Mouse (Mus musculus): ENCODE data around the gene Tcf7l2. TPM values are rescaled to one million over a fixed set of nuclear protein-coding genes. Genes with fewer than 3 reads are reported as not detected.

The Tcf7l2 gene
- polyA plus RNA-seq, 1 experiment from 2014 or later, result 39.5 TPM

DNA sequence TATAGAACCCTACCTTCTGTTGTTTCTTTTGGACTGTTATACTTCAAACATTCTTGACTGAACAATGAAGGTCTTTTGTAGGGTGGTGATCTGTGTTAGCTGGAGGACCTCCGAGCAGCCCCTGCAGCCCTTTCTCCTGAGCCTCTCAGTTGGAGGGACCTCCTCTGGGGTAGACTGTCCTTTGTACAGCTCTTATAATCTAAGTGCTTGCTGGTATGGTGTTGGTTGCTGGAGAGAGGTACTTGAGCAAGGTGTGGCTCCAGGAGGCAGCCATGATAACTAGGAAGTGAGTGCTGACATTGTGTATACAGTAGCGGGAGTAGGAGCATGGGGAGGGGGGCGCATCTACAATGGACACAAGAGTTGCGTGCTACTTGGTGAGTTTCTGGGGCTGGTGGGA is 58.4 kb downstream of the Tcf7l2 start:
- WGBS, result 97% methylated on average over 4 of the region's 4 CpGs
- Histone ChIP-seq H3K36me3 (no peaks in the 10 kb centered on the region), H3K27me3 (replicated peaks) (no peaks in the 10 kb centered on the region), H3K4me1 (no peaks in the 10 kb centered on the region), H3K4me2 (replicated peaks) (no peak overlapping the region), H3K9me3 (no peaks in the 10 kb centered on the region), H3K9ac (no peak overlapping the region), H3K27ac (no peak overlapping the region), H3K4me3 (no peak overlapping the region)
- ATAC-seq (ENCODE audit: low FRiP score, low read depth), result no peak

- no peaks in the 10 kb centered on the region for H3K36me3 ChIP-seq
- no peaks in the 10 kb centered on the region for H3K27me3 ChIP-seq (replicated peaks)
- 83% methylated on average over 1 of the region's 1 CpGs for WGBS
- no peak overlapping the region for H3K4me2 ChIP-seq (replicated peaks)
- H3K9me3 ChIP-seq, result no peaks in the 10 kb centered on the region
- ATAC-seq (ENCODE audit: low FRiP score, low read depth), result no peak
- H3K9ac ChIP-seq, result no peak overlapping the region
- no peak overlapping the region for H3K4me3 ChIP-seq
- peaks cover 16% of the 10 kb centered on the region for H3K4me1 ChIP-seq
- no peak overlapping the region for H3K27ac ChIP-seq
These were observed 61.5 kb downstream of the Tcf7l2 start for GRCm38 (mm10) chr19:55803121-55803520.

- WGBS, result 80% methylated on average over 12 of the region's 12 CpGs
These were observed 62.2 kb downstream of the Tcf7l2 start for GRCm38 (mm10) chr19:55803797-55804196.

DNA sequence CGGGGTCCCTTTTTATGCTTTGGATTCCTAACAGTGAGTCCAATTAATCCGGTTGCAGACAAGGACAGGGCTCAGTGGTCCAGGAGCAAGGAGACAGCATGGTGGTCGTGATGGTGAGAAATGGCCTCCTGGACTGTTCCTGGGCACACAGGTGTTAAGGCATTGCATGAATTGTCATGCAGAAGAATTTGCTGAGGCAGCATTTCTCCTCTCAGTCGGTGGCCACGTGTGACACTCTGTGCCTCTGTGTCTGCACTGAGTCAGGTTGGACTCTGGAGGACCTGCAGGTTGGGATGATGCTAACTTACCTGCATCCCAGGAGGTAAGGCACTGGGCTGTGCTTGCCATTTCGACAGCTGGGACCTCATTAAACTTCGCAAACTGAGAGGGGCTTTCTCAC is 63.2 kb downstream of the Tcf7l2 start:
- 83% methylated on average over 7 of the region's 7 CpGs for WGBS
- ATAC-seq (ENCODE audit: low FRiP score, low read depth), result no peak
- H3K4me1 ChIP-seq, result peaks cover 16% of the 10 kb centered on the region

More at GRCm38 (mm10) chr19:55803797-55804196, 62.2 kb downstream of the Tcf7l2 start:
- Histone ChIP-seq H3K4me2 (replicated peaks) (no peak overlapping the region), H3K9me3 (no peaks in the 10 kb centered on the region), H3K27me3 (replicated peaks) (no peaks in the 10 kb centered on the region), H3K9ac (no peak overlapping the region), H3K27ac (no peak overlapping the region), H3K36me3 (no peaks in the 10 kb centered on the region), H3K4me3 (no peak overlapping the region), H3K4me1 (peaks cover 16% of the 10 kb centered on the region)
- ATAC-seq (ENCODE audit: low FRiP score, low read depth), result no peak

GRCm38 (mm10) chr19:55806434-55807193 is 65.0 kb downstream of the Tcf7l2 start:
- no peaks in the 10 kb centered on the region for H3K27me3 ChIP-seq (replicated peaks)
- no peaks in the 10 kb centered on the region for H3K36me3 ChIP-seq
- H3K9me3 ChIP-seq, result no peaks in the 10 kb centered on the region
- no peak overlapping the region for H3K9ac ChIP-seq
- no peak overlapping the region for H3K4me3 ChIP-seq
- no peak for ATAC-seq (ENCODE audit: low FRiP score, low read depth)
- 0 out of 2 replicates have a peak overlapping the region, but pooled peaks have one; percentile 1 for H3K4me2 ChIP-seq (replicated peaks)
- H3K27ac ChIP-seq, result no peak overlapping the region
- peaks cover 16% of the 10 kb centered on the region for H3K4me1 ChIP-seq
- WGBS, result 57% methylated on average over 12 of the region's 12 CpGs

More for the DNA sequence above, 63.2 kb downstream of the Tcf7l2 start:
- Histone ChIP-seq H3K27me3 (replicated peaks) (no peaks in the 10 kb centered on the region), H3K4me2 (replicated peaks) (no peak overlapping the region), H3K9ac (no peak overlapping the region), H3K36me3 (no peaks in the 10 kb centered on the region), H3K9me3 (no peaks in the 10 kb centered on the region), H3K4me3 (no peak overlapping the region), H3K27ac (no peak overlapping the region)

DNA sequence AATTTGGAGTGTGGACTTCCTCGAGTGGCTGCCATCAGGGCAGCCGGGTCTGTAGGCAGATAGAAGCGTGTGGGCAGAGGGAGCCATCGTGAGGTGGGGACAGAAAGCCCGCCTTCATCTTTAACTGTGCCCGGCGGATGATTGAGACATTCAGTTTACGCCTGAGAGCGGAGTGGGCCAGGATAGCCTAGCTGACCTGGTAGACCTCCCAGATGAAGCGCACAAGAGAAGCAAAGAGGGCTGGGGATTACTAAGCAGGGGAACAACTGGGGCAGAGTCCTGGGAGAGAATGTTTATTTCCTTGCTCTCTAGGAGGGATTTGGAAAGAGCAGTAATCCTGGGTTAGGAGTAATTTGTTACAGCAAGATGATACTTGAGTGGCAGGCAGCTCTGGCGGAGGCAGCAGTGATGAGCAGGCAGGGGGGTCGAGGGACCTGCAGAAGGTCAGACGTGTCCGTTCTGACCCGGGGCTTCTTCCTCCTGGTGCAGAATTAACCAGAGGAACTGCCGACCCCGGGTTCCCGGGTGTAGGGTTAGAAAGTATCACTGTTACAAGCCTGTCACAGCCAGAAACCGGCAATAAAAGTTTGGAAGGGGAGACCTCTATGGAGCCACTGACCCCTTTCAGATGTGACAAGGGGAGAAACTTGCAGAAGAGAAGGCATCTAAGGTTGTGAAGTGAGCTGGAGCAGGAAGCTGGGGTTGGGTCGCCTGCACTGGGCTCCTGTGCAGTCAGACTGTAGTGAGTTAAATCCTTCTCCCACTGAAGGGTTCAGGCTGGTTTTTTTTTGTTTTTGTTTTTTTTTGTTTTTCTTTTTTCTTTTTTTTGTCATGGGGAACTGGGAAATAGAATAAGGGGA is 65.8 kb downstream of the Tcf7l2 start:
- Histone ChIP-seq H3K4me3 (no peak overlapping the region), H3K9me3 (no peaks in the 10 kb centered on the region), H3K27me3 (replicated peaks) (no peaks in the 10 kb centered on the region), H3K4me2 (replicated peaks) (0 out of 2 replicates have a peak overlapping the region, but pooled peaks have one; percentile 1), H3K9ac (no peak overlapping the region), H3K36me3 (no peaks in the 10 kb centered on the region), H3K4me1 (peaks cover 16% of the 10 kb centered on the region), H3K27ac (no peak overlapping the region)
- no peak for ATAC-seq (ENCODE audit: low FRiP score, low read depth)
- WGBS, result 29% methylated on average over 20 of the region's 20 CpGs

GRCm38 (mm10) chr19:55808304-55808703 is 66.7 kb downstream of the Tcf7l2 start:
- WGBS, result 89% methylated on average over 2 of the region's 2 CpGs
- Histone ChIP-seq H3K27me3 (replicated peaks) (no peaks in the 10 kb centered on the region), H3K27ac (no peak overlapping the region), H3K4me1 (peaks cover 16% of the 10 kb centered on the region), H3K9ac (no peak overlapping the region), H3K9me3 (no peaks in the 10 kb centered on the region), H3K4me3 (no peak overlapping the region), H3K36me3 (no peaks in the 10 kb centered on the region), H3K4me2 (replicated peaks) (no peak overlapping the region)
- ATAC-seq (ENCODE audit: low FRiP score, low read depth), result no peak

DNA sequence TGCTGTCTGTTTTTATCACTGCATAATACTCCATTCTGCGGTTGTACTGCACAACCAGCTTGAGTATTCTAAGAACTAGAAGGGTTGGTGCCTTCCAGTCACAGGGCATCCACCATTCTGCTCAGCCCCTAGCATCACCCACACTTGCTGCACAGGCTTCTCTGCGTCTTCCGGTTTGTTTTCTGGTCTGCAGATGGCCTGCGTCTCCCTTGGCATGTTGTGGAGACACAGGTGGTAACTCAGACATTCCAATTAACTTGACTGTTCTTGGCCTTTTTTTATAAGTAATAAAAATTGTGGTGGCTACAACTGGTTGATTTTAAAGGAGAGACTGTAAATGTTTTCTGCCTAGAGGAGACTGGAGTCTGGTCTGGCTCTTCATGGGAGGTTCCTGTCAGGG is 67.9 kb downstream of the Tcf7l2 start:
- peaks cover 17% of the 10 kb centered on the region for H3K4me1 ChIP-seq
- H3K9ac ChIP-seq, result no peak overlapping the region
- H3K4me2 ChIP-seq (replicated peaks), result no peak overlapping the region
- ATAC-seq (ENCODE audit: low FRiP score, low read depth), result no peak
- H3K27me3 ChIP-seq (replicated peaks), result no peaks in the 10 kb centered on the region
- no peak overlapping the region for H3K4me3 ChIP-seq
- no peaks in the 10 kb centered on the region for H3K9me3 ChIP-seq
- no peaks in the 10 kb centered on the region for H3K36me3 ChIP-seq
- no peak overlapping the region for H3K27ac ChIP-seq
- WGBS, result 94% methylated on average over 4 of the region's 4 CpGs

DNA sequence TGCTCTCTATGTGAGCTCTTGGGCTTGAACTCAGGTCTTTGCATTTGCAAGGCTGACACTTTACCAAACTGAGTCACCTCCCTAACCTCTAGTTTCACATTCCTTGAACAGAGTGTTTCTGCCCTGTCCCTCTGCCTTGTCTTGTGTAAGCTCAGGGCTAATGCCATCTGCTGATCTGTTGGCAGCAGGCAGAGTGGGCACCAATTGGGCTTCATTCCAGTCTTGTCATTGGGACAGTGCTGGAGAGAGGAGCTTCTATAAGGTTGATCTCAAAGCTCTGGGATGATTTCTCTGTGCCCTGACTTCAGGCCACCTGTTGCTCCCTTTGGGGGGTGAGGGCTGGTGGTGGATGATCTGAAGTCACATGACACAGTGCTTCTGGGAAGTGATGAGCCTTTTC is 70.6 kb downstream of the Tcf7l2 start:
- Histone ChIP-seq H3K36me3 (no peaks in the 10 kb centered on the region), H3K9ac (no peak overlapping the region), H3K4me2 (replicated peaks) (no peak overlapping the region), H3K4me3 (no peak overlapping the region), H3K27me3 (replicated peaks) (no peaks in the 10 kb centered on the region), H3K27ac (no peak overlapping the region), H3K9me3 (no peaks in the 10 kb centered on the region), H3K4me1 (peaks cover 13% of the 10 kb centered on the region)
- no peak for ATAC-seq (ENCODE audit: low FRiP score, low read depth)

GRCm38 (mm10) chr19:55815010-55815790 is 73.6 kb downstream of the Tcf7l2 start:
- no peak overlapping the region for H3K9ac ChIP-seq
- peaks cover 8% of the 10 kb centered on the region; the same call in 1 of the 2 replicates for H3K4me1 ChIP-seq
- H3K36me3 ChIP-seq, result no peaks in the 10 kb centered on the region
- no peak overlapping the region; the same call in 1 of the 2 replicates for H3K4me2 ChIP-seq (replicated peaks)
- no peak for ATAC-seq (ENCODE audit: low FRiP score, low read depth)
- no peak overlapping the region for H3K27ac ChIP-seq
- no peaks in the 10 kb centered on the region for H3K9me3 ChIP-seq
- H3K4me3 ChIP-seq, result no peak overlapping the region
- no peaks in the 10 kb centered on the region for H3K27me3 ChIP-seq (replicated peaks)
- 60% methylated on average over 15 of the region's 15 CpGs for WGBS

DNA sequence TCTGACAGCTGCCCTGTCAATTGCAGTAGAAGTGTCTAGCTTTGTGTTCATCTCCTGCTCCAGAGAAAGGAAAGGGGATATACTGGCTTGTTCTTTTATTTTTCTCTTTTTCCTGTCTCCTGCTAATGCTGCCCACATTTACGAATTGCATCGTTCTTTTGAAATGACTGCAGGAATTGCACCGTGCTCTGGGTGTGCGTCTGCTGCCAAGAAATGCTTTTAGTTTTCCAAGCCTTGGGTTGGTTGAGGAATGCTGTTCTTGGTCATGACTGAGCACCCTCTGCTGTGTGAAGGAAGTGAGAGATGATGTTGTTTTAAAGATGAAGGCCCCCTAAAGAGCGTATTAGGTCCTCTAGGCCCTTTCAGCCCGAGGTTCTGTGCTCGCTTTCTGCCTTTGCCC is 75.4 kb downstream of the Tcf7l2 start:
- H3K9ac ChIP-seq, result no peak overlapping the region
- 87% methylated on average over 7 of the region's 7 CpGs for WGBS

DNA sequence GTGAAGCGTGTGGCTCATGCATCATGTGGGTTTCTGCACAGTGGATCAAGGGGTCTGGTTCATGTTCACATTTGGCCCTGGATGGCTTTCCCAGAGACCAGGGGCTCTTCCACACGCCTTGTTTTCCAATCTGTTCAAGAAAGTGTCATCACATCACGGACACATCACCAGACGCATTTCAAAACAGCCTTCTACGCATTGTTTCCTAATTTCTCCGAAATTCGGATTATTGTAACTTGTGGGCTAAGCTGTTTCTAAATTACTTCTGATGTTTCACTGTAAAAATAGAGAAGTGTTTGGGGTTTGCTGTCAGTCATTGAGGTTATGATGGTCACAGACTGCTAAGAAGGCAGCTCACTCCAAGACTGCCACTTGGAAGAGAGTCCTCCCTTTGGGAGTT is 78.6 kb downstream of the Tcf7l2 start:
- Histone ChIP-seq H3K9ac (no peak overlapping the region), H3K4me3 (no peak overlapping the region), H3K36me3 (no peaks in the 10 kb centered on the region), H3K9me3 (no peaks in the 10 kb centered on the region), H3K27ac (no peak overlapping the region), H3K27me3 (replicated peaks) (no peaks in the 10 kb centered on the region), H3K4me2 (replicated peaks) (no peak overlapping the region), H3K4me1 (0 out of 2 replicates have a peak, but pooled peaks cover 2% of the 10 kb centered on the region)
- no peak for ATAC-seq (ENCODE audit: low FRiP score, low read depth)
- WGBS, result 94% methylated on average over 7 of the region's 7 CpGs

More for the DNA sequence above, 75.4 kb downstream of the Tcf7l2 start:
- no peak overlapping the region for H3K4me2 ChIP-seq (replicated peaks)
- no peaks in the 10 kb centered on the region for H3K27me3 ChIP-seq (replicated peaks)
- no peak for ATAC-seq (ENCODE audit: low FRiP score, low read depth)
- peaks cover 10% of the 10 kb centered on the region; the same call in 1 of the 2 replicates for H3K4me1 ChIP-seq
- no peak overlapping the region for H3K27ac ChIP-seq
- no peaks in the 10 kb centered on the region for H3K36me3 ChIP-seq
- no peaks in the 10 kb centered on the region for H3K9me3 ChIP-seq
- no peak overlapping the region for H3K4me3 ChIP-seq
